Mouse (Mus musculus): ENCODE measurements around the gene P4ha2. TPM values are rescaled to one million over a fixed set of nuclear protein-coding genes. Genes with fewer than 3 reads are reported as not detected.

Gene P4ha2
- polyA plus RNA-seq, 1 experiment from 2014 or later: 10.0 TPM

- ATAC-seq (replicated peaks): no peak
- Histone ChIP-seq H3K4me2 (no peak overlapping the region), H3K36me3 (replicated peaks) (no peaks in the 10 kb centered on the region), H3K27me3 (replicated peaks) (no peaks in the 10 kb centered on the region), H3K4me1 (peaks cover 20% of the 10 kb centered on the region), H3K27ac (peak overlapping the region; percentile 8; the same call in 1 of the 2 replicates), H3K9me3 (no peaks in the 10 kb centered on the region), H3K9ac (no peak overlapping the region), H3K4me3 (no peak overlapping the region)
- WGBS: 79% methylated on average over 9 of the region's 9 CpGs
These were observed 37.0 kb upstream of the P4ha2 start for GRCm38 (mm10) chr11:54062753-54063471.

- Histone ChIP-seq H3K4me2 (no peak overlapping the region), H3K4me3 (no peak overlapping the region), H3K9me3 (no peaks in the 10 kb centered on the region), H3K27me3 (replicated peaks) (no peaks in the 10 kb centered on the region), H3K36me3 (replicated peaks) (no peaks in the 10 kb centered on the region), H3K9ac (no peak overlapping the region), H3K4me1 (peaks cover 18% of the 10 kb centered on the region), H3K27ac (no peak overlapping the region)
- ATAC-seq (replicated peaks): no peak
- 93% methylated on average over 10 of the region's 10 CpGs for WGBS
These were observed 36.5 kb upstream of the P4ha2 start for GRCm38 (mm10) chr11:54063472-54063775.

- H3K4me3 ChIP-seq: no peak overlapping the region
- no peaks in the 10 kb centered on the region for H3K36me3 ChIP-seq (replicated peaks)
- H3K27ac ChIP-seq: no peak overlapping the region
- no peak overlapping the region for H3K9ac ChIP-seq
- peaks cover 16% of the 10 kb centered on the region for H3K4me1 ChIP-seq
- H3K9me3 ChIP-seq: no peaks in the 10 kb centered on the region
- 77% methylated on average over 3 of the region's 3 CpGs for WGBS
- no peak overlapping the region for H3K4me2 ChIP-seq
- ATAC-seq (replicated peaks): no peak
- H3K27me3 ChIP-seq (replicated peaks): no peaks in the 10 kb centered on the region
These were observed 35.4 kb upstream of the P4ha2 start for GRCm38 (mm10) chr11:54064412-54064978.

- no peaks in the 10 kb centered on the region for H3K36me3 ChIP-seq (replicated peaks)
- no peak overlapping the region for H3K9ac ChIP-seq
- H3K27me3 ChIP-seq (replicated peaks): no peaks in the 10 kb centered on the region
- H3K4me1 ChIP-seq: peaks cover 14% of the 10 kb centered on the region
- 86% methylated on average over 12 of the region's 12 CpGs for WGBS
- no peak overlapping the region for H3K27ac ChIP-seq
- ATAC-seq (replicated peaks): no peak
- no peak overlapping the region for H3K4me2 ChIP-seq
- H3K9me3 ChIP-seq: no peaks in the 10 kb centered on the region
- H3K4me3 ChIP-seq: no peak overlapping the region
These were observed 34.6 kb upstream of the P4ha2 start for GRCm38 (mm10) chr11:54065106-54065914.

GRCm38 (mm10) chr11:54065915-54066178 is 34.0 kb upstream of the P4ha2 start:
- Histone ChIP-seq H3K9ac (no peak overlapping the region), H3K27ac (no peak overlapping the region), H3K27me3 (replicated peaks) (no peaks in the 10 kb centered on the region), H3K4me1 (peaks cover 14% of the 10 kb centered on the region), H3K4me3 (no peak overlapping the region), H3K36me3 (replicated peaks) (no peaks in the 10 kb centered on the region), H3K9me3 (no peaks in the 10 kb centered on the region), H3K4me2 (no peak overlapping the region)
- WGBS: 83% methylated on average over 4 of the region's 4 CpGs
- ATAC-seq (replicated peaks): no peak

GRCm38 (mm10) chr11:54066400-54066799 is 33.5 kb upstream of the P4ha2 start:
- Histone ChIP-seq H3K4me3 (no peak overlapping the region), H3K27me3 (replicated peaks) (no peaks in the 10 kb centered on the region), H3K27ac (no peak overlapping the region), H3K9me3 (no peaks in the 10 kb centered on the region), H3K4me1 (peaks cover 14% of the 10 kb centered on the region), H3K4me2 (no peak overlapping the region), H3K9ac (no peak overlapping the region), H3K36me3 (replicated peaks) (no peaks in the 10 kb centered on the region)
- ATAC-seq (replicated peaks): no peak
- 86% methylated on average over 5 of the region's 5 CpGs for WGBS

GRCm38 (mm10) chr11:54067318-54067995 is 32.4 kb upstream of the P4ha2 start:
- no peak overlapping the region for H3K27ac ChIP-seq
- no peak overlapping the region for H3K9ac ChIP-seq
- 30% methylated on average over 12 of the region's 12 CpGs for WGBS
- no peaks in the 10 kb centered on the region for H3K9me3 ChIP-seq
- no peak for ATAC-seq (replicated peaks)
- no peaks in the 10 kb centered on the region for H3K36me3 ChIP-seq (replicated peaks)
- H3K4me3 ChIP-seq: 0 out of 2 replicates have a peak overlapping the region, but pooled peaks have one; percentile 50
- H3K4me1 ChIP-seq: peaks cover 14% of the 10 kb centered on the region
- no peaks in the 10 kb centered on the region for H3K27me3 ChIP-seq (replicated peaks)
- H3K4me2 ChIP-seq: peak overlapping the region; percentile 88

- peak; percentile 49 for ATAC-seq (replicated peaks)
- 30% methylated on average over 4 of the region's 4 CpGs for WGBS
- H3K9ac ChIP-seq: no peak overlapping the region
These were observed 31.8 kb upstream of the P4ha2 start for GRCm38 (mm10) chr11:54067996-54068519.

GRCm38 (mm10) chr11:54068520-54069371 is 31.1 kb upstream of the P4ha2 start, which contains the start of gene Pdlim4:
TSS of gene Pdlim4 (minus strand) at chr11:54069014.
- WGBS: 2% methylated on average over 58 of the region's 61 CpGs
- peak within 1 kb of the TSS; percentile 47 for H3K9ac ChIP-seq
- H3K27me3 ChIP-seq (replicated peaks): no peaks in the 10 kb centered on the region
- H3K36me3 ChIP-seq (replicated peaks): no peaks in the 10 kb centered on the region
- peaks cover 14% of the 10 kb centered on the region for H3K4me1 ChIP-seq
- peak; percentile 65 for ATAC-seq (replicated peaks)
- H3K4me3 ChIP-seq: peak within 1 kb of the TSS; percentile 50
- no peaks in the 10 kb centered on the region for H3K9me3 ChIP-seq
- no peak within 1 kb of the TSS for H3K27ac ChIP-seq
- peak within 1 kb of the TSS; percentile 88 for H3K4me2 ChIP-seq

More at GRCm38 (mm10) chr11:54067996-54068519, 31.8 kb upstream of the P4ha2 start:
- H3K4me1 ChIP-seq: peaks cover 14% of the 10 kb centered on the region
- H3K9me3 ChIP-seq: no peaks in the 10 kb centered on the region
- peak overlapping the region; percentile 88 for H3K4me2 ChIP-seq
- H3K27me3 ChIP-seq (replicated peaks): no peaks in the 10 kb centered on the region
- no peak overlapping the region for H3K27ac ChIP-seq
- peak overlapping the region; percentile 50; the same call in 1 of the 2 replicates for H3K4me3 ChIP-seq
- no peaks in the 10 kb centered on the region for H3K36me3 ChIP-seq (replicated peaks)

- H3K9me3 ChIP-seq: no peaks in the 10 kb centered on the region
- WGBS: 89% methylated on average over 5 of the region's 5 CpGs
These were observed 28.0 kb upstream of the P4ha2 start for GRCm38 (mm10) chr11:54071726-54072445.

GRCm38 (mm10) chr11:54073291-54073690 is 26.6 kb upstream of the P4ha2 start:
- no peak overlapping the region for H3K27ac ChIP-seq
- 27% methylated on average over 4 of the region's 4 CpGs for WGBS
- no peak overlapping the region for H3K4me3 ChIP-seq
- no peaks in the 10 kb centered on the region for H3K27me3 ChIP-seq (replicated peaks)
- no peaks in the 10 kb centered on the region for H3K9me3 ChIP-seq
- no peaks in the 10 kb centered on the region for H3K36me3 ChIP-seq (replicated peaks)
- H3K4me1 ChIP-seq: peaks cover 9% of the 10 kb centered on the region
- H3K9ac ChIP-seq: no peak overlapping the region
- H3K4me2 ChIP-seq: no peak overlapping the region
- ATAC-seq (replicated peaks): no peak

More at GRCm38 (mm10) chr11:54071726-54072445, 28.0 kb upstream of the P4ha2 start:
- H3K27ac ChIP-seq: no peak overlapping the region
- no peaks in the 10 kb centered on the region for H3K36me3 ChIP-seq (replicated peaks)
- H3K9ac ChIP-seq: no peak overlapping the region
- H3K4me3 ChIP-seq: no peak overlapping the region
- no peak overlapping the region for H3K4me2 ChIP-seq
- ATAC-seq (replicated peaks): no peak
- H3K4me1 ChIP-seq: peaks cover 14% of the 10 kb centered on the region
- no peaks in the 10 kb centered on the region for H3K27me3 ChIP-seq (replicated peaks)

Measured in midbrain, embryonic 15.5 days (tissue).